Mouse (Mus musculus): Measurements from ENCODE around the gene Sipa1l1.
"Not testable (repeated sequence)": the region's sequence is repeated elsewhere in the genome, so short reads cannot be mapped to it uniquely, and the experiment has no call there.

The Sipa1l1 gene

GRCm38 (mm10) chr12:82485466-82485865 is 316.3 kb downstream of the Sipa1l1 start:
- no peak for DNase-seq

GRCm38 (mm10) chr12:82486829-82487560 is 317.9 kb downstream of the Sipa1l1 start:
- no peak for DNase-seq

GRCm38 (mm10) chr12:82489093-82489492 is 320.0 kb downstream of the Sipa1l1 start:
- DNase-seq: peak; percentile 62 to 69

GRCm38 (mm10) chr12:82489621-82490020 is 320.5 kb downstream of the Sipa1l1 start:
- DNase-seq: peak in 1 of 2 experiments; percentile 10

GRCm38 (mm10) chr12:82492456-82492855 is 323.3 kb downstream of the Sipa1l1 start:
- no peak for DNase-seq

GRCm38 (mm10) chr12:82493260-82493659 is 324.1 kb downstream of the Sipa1l1 start:
- not testable (repeated sequence) for DNase-seq

- DNase-seq: no peak
Measured at GRCm38 (mm10) chr12:82495936-82496335, 326.8 kb downstream of the Sipa1l1 start.

GRCm38 (mm10) chr12:82497866-82498631 is 328.9 kb downstream of the Sipa1l1 start:
- peak; percentile 74 to 77 for DNase-seq

GRCm38 (mm10) chr12:82498701-82499100 is 329.6 kb downstream of the Sipa1l1 start:
- DNase-seq: no peak

GRCm38 (mm10) chr12:82499731-82500130 is 330.6 kb downstream of the Sipa1l1 start:
- DNase-seq: no peak

Measured in kidney, postnatal 4 days (tissue).